Mouse (Mus musculus) retina, postnatal 1 day (tissue): ENCODE measurements around the gene Dcx.

ENCODE experiments used
- DNase-seq: peaks from one replicate; pipeline ENCODE4 v3.0.0-alpha.2; 2012

Gene Dcx

GRCm38 (mm10) chrX:143826521-143826920, 106.6 kb downstream of the Dcx start:
- no peak for DNase-seq

- DNase-seq: no peak
Measured at GRCm38 (mm10) chrX:143818961-143819360, 114.2 kb downstream of the Dcx start.

- DNase-seq: no peak
Measured at GRCm38 (mm10) chrX:143815948-143816347, 117.2 kb downstream of the Dcx start.
